Mouse (Mus musculus): ENCODE measurements around the gene Gm20388. TPM values are rescaled to one million over a fixed set of nuclear protein-coding genes. Genes with fewer than 3 reads are reported as not detected.
A peak's percentile ranks its signal among the peaks of the same experiment; 100 is the strongest.

Gene Gm20388
- polyA plus RNA-seq, 1 experiment from 2014 or later: not detected

GRCm38 (mm10) chr8:120292316-120293107, 381.9 kb downstream of the Gm20388 start:
- H3K27ac ChIP-seq (ENCODE audit: low read depth, low read length): no peak overlapping the region
- ATAC-seq: 0 out of 2 replicates have a peak, but pooled peaks have one; percentile 25
- 53% methylated on average over 8 of the region's 8 CpGs for WGBS

GRCm38 (mm10) chr8:120293421-120294357, 383.0 kb downstream of the Gm20388 start:
- Histone ChIP-seq H3K4me2 (replicated peaks; ENCODE audit: low read depth) (no peak overlapping the region), H3K36me3 (ENCODE audit: control insufficient read depth, insufficient read depth) (no peaks in the 10 kb centered on the region), H3K4me1 (replicated peaks; ENCODE audit: control insufficient read depth, insufficient read depth, low read length) (peaks cover 8% of the 10 kb centered on the region), H3K27me3 (replicated peaks; ENCODE audit: control insufficient read depth, insufficient read depth, low read length) (no peaks in the 10 kb centered on the region), H3K9ac (ENCODE audit: low read depth, low read length) (no peak overlapping the region), H3K27ac (ENCODE audit: low read depth, low read length) (no peak overlapping the region), H3K9me3 (ENCODE audit: control insufficient read depth) (no peaks in the 10 kb centered on the region), H3K4me3 (ENCODE audit: low read depth, low read length) (no peak overlapping the region)
- WGBS: 76% methylated on average over 18 of the region's 18 CpGs
- ATAC-seq: no peak
- no peak for TF ChIP-seq CTCF (IDR thresholded peaks at IDR 0.05; ENCODE audit: low read depth)

More at GRCm38 (mm10) chr8:120292316-120293107, 381.9 kb downstream of the Gm20388 start:
- Histone ChIP-seq H3K9ac (ENCODE audit: low read depth, low read length) (no peak overlapping the region), H3K4me1 (replicated peaks; ENCODE audit: control insufficient read depth, insufficient read depth, low read length) (peaks cover 8% of the 10 kb centered on the region), H3K4me3 (ENCODE audit: low read depth, low read length) (no peak overlapping the region), H3K36me3 (ENCODE audit: control insufficient read depth, insufficient read depth) (no peaks in the 10 kb centered on the region), H3K9me3 (ENCODE audit: control insufficient read depth) (no peaks in the 10 kb centered on the region), H3K27me3 (replicated peaks; ENCODE audit: control insufficient read depth, insufficient read depth, low read length) (no peaks in the 10 kb centered on the region), H3K4me2 (replicated peaks; ENCODE audit: low read depth) (no peak overlapping the region)
- no peak for TF ChIP-seq CTCF (IDR thresholded peaks at IDR 0.05; ENCODE audit: low read depth)

- 34% methylated on average over 15 of the region's 17 CpGs for WGBS
- no peak overlapping the region for H3K27ac ChIP-seq (ENCODE audit: low read depth, low read length)
- H3K9me3 ChIP-seq (ENCODE audit: control insufficient read depth): no peaks in the 10 kb centered on the region
- H3K9ac ChIP-seq (ENCODE audit: low read depth, low read length): no peak overlapping the region
- H3K4me3 ChIP-seq (ENCODE audit: low read depth, low read length): no peak overlapping the region
- H3K4me2 ChIP-seq (replicated peaks; ENCODE audit: low read depth): peak overlapping the region; percentile 28; the same call in 1 of the 2 replicates
- no peaks in the 10 kb centered on the region for H3K27me3 ChIP-seq (replicated peaks; ENCODE audit: control insufficient read depth, insufficient read depth, low read length)
- H3K36me3 ChIP-seq (ENCODE audit: control insufficient read depth, insufficient read depth): no peaks in the 10 kb centered on the region
- ATAC-seq: peak; percentile 53
- no peak for TF ChIP-seq CTCF (IDR thresholded peaks at IDR 0.05; ENCODE audit: low read depth)
- peaks cover 4% of the 10 kb centered on the region for H3K4me1 ChIP-seq (replicated peaks; ENCODE audit: control insufficient read depth, insufficient read depth, low read length)
Measured at GRCm38 (mm10) chr8:120294982-120295870, 384.6 kb downstream of the Gm20388 start.

GRCm38 (mm10) chr8:120297000-120297399, 386.4 kb downstream of the Gm20388 start:
- TF ChIP-seq CTCF (IDR thresholded peaks at IDR 0.05; ENCODE audit: low read depth): no peak

DNA sequence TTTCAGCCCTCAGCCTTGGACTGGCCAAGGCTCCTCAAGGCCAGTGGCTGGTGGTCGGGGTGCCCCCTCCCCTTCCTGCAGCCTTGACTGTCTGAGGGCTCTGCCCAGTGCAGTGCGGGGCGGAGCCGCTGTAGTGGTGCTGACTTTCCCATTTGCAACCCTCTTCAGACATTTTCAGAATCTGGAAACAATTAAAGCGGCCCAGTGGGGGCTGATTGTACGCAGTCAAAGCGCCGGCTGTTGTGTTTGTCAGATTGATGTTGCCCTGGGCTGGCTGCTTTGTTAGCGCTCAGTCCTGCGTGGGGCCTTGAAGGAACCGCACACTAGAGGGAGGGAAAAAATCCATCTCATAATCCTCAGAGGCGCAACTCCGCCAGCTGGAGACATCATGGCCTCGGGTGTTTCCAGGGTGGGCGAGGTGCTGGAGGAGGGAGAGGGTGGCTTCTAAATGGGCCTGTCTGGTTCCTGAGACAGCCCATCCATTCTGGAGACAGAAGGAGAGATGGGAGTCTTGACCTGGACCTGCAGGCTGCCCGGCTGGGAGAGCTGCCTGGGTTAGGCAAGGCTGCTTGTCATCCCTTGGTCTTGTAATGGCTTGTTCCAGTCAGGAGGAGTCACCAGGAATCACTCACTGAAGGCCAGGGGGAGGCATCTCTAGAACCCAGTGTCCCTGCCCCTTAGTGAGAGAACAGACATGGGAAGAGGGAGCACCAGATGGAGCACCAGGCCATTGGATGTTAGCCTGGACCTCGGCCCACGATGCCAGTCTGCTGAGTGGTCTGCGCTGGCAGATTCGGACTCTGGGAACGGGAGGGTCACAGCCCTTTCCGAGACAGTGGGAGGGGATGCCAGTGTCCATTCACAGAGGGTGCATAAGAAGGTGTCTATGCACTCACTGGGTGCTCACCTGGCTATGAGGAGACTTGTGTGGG, 388.2 kb downstream of the Gm20388 start:
- H3K36me3 ChIP-seq (ENCODE audit: control insufficient read depth, insufficient read depth): no peaks in the 10 kb centered on the region
- no peaks in the 10 kb centered on the region for H3K27me3 ChIP-seq (replicated peaks; ENCODE audit: control insufficient read depth, insufficient read depth, low read length)
- WGBS: 63% methylated on average over 22 of the region's 22 CpGs
- ATAC-seq: no peak
- H3K4me2 ChIP-seq (replicated peaks; ENCODE audit: low read depth): no peak overlapping the region
- peaks cover 4% of the 10 kb centered on the region for H3K4me1 ChIP-seq (replicated peaks; ENCODE audit: control insufficient read depth, insufficient read depth, low read length)
- H3K27ac ChIP-seq (ENCODE audit: low read depth, low read length): 0 out of 2 replicates have a peak overlapping the region, but pooled peaks have one; percentile 35
- H3K9ac ChIP-seq (ENCODE audit: low read depth, low read length): no peak overlapping the region
- H3K4me3 ChIP-seq (ENCODE audit: low read depth, low read length): no peak overlapping the region
- no peak for TF ChIP-seq CTCF (IDR thresholded peaks at IDR 0.05; ENCODE audit: low read depth)
- no peaks in the 10 kb centered on the region for H3K9me3 ChIP-seq (ENCODE audit: control insufficient read depth)

More at GRCm38 (mm10) chr8:120297000-120297399, 386.4 kb downstream of the Gm20388 start:
- no peaks in the 10 kb centered on the region for H3K36me3 ChIP-seq (ENCODE audit: control insufficient read depth, insufficient read depth)
- no peak for ATAC-seq
- H3K27me3 ChIP-seq (replicated peaks; ENCODE audit: control insufficient read depth, insufficient read depth, low read length): no peaks in the 10 kb centered on the region
- no peak overlapping the region for H3K4me3 ChIP-seq (ENCODE audit: low read depth, low read length)
- no peak overlapping the region for H3K9ac ChIP-seq (ENCODE audit: low read depth, low read length)
- no peak overlapping the region for H3K27ac ChIP-seq (ENCODE audit: low read depth, low read length)
- no peaks in the 10 kb centered on the region for H3K9me3 ChIP-seq (ENCODE audit: control insufficient read depth)
- no peak overlapping the region for H3K4me2 ChIP-seq (replicated peaks; ENCODE audit: low read depth)
- H3K4me1 ChIP-seq (replicated peaks; ENCODE audit: control insufficient read depth, insufficient read depth, low read length): peaks cover 4% of the 10 kb centered on the region
- 67% methylated on average over 5 of the region's 5 CpGs for WGBS
